Mouse (Mus musculus) erythroid progenitor cell, adult 5-6 weeks (primary cell): Measurements from ENCODE around the gene Gm20388. TPM values are rescaled to one million over a fixed set of nuclear protein-coding genes. Genes with fewer than 3 reads are reported as not detected.
"Not testable (repeated sequence)": the region's sequence is repeated elsewhere in the genome, so short reads cannot be mapped to it uniquely, and the experiment has no call there.

Experiments
- ATAC-seq: replicated peaks from 2 replicates; pipeline ENCODE4 v1.8.0; 2016; ENCODE audit warnings: moderate number of reproducible peaks, mild to moderate bottlenecking, moderate TSS enrichment, inconsistent platforms; ENCODE audit not compliant: poor library complexity, low FRiP score, severe bottlenecking
- total RNA-seq, 2 experiments: library from RNA; stranded (forward) in 1 of 2; stranded (reverse) in 1 of 2; fragments of 150-400 nt in 1 of 2; fragments of 186-747, 209-891 nt in 1 of 2; gene quantifications; 2 replicates each; pipeline versions ENCODE4 v1.2.3 to v1.2.4; 2015 to 2017; ENCODE audit warnings: low replicate concordance in 2 of 2

The Gm20388 gene
- total RNA-seq, 2 experiments from 2014 or later = 4.2 TPM; not detected in 1

DNA sequence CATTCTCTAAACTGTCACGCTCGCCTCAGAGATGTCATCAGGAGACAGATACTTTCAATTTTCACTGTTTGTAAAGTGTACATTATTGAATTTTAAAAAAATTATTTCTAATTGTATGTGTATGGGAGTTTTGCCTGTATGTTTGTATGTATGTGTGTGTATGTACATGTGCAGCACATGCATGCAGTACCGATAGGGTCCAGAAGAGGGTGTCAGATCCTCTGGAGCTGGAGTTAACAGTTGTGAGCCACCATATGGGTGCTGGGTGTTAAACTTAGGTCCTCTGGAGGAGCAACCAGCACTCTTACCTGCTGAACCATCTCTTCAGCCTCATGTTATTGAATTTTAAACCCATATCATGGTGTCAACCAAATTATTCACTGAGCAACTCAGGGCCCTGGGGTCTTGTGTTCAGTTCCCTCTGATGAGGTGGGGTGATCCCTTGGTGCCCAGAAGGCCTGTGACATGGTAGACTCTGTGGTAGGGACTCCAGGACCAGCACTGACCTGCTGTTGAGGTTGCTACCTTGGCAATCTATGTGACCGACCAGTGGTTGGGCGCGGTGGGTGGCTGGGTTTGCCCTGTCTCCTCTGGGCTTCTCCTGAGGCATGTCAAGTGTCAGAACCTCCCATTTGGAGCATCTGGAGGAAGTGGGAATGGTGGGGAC, 3593.3 kb downstream of the Gm20388 start:
- no peak for ATAC-seq

DNA sequence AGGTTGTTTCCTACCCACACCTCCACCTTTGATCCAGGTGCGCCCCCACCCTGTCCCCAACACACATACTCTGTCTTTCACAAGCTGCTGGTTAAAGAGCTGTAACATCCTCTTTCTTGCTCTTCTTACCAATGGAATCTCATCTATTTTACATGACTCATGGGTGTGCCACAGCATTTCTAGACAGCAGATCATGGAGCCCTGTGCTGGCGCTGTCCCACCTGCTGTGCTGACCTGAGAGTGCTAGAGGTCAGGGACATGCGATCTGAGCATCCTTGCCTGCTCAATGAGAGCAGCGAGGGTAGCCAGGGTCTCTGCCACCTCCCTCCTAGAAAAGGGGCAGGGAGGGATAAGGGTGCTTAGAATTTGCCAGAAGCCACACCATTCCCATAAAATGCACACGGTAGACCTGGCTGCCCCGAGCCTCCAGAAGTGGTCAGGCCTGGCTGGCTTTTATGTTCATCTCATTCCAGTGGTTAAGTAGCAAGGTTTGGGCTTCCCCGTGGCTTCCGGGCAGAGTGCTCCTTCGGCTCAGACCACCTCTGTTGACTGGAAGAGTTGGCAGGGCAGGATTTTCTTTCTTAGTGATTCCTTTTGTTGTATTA, 3594.1 kb downstream of the Gm20388 start:
- ATAC-seq = no peak

DNA sequence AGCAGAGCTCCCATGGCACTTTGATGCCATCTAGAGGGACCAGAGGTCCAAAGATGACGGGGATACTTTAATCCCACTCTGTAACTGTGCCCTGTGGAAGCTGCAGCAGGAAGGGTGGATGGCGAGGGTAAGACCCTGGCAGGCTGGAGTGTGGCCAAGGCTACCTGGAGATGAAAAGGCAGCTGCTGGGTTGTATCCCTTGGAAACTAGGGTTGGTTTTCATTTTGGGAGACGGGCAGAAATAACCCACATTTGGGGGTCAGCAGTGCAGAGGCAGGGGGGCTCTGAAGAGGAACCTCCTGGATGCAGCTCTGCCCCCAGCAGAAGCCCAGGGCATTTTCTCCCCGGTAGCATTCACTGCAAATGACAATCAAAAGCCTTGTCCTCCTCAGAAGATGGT, 3594.6 kb downstream of the Gm20388 start:
- no peak for ATAC-seq

DNA sequence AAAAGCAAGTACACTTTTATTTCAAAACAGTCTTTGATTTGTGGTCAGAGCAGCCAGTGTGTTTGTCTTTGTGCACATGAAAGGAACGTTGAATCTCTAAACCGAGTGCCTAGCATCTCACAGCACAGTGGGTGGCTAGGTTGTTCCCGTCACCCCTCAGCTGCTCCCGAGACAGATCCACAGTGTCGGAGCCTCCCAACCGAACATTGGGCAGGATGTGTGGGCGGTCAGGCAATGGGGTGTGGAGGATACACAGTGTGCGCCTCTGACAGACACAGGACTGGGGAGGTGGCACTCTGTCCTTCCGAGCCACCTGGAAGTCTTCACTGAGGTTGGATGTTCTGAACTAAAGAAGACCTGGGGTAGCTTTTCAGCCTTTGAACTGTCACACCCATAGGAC, 3595.1 kb downstream of the Gm20388 start:
- no peak for ATAC-seq

DNA sequence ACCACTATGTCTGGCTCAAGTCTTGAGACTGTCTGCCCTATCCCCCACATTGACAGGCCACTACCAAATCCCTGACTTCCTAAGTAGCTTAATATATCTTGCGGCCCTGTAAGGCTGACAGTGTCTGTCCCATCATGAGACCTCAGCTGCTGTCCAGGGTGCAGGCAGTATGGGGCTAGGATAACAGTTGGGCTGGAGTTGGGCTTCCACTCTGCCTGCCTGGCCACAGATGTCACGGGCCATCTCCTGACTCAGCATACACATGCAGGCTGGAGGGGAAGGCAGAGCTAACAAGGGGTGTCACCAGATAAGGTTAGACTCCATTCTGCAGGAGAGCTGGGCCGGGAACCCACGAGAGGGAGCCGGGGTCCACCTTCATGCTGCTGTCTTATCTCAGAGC, 3596.5 kb downstream of the Gm20388 start:
- ATAC-seq = no peak

DNA sequence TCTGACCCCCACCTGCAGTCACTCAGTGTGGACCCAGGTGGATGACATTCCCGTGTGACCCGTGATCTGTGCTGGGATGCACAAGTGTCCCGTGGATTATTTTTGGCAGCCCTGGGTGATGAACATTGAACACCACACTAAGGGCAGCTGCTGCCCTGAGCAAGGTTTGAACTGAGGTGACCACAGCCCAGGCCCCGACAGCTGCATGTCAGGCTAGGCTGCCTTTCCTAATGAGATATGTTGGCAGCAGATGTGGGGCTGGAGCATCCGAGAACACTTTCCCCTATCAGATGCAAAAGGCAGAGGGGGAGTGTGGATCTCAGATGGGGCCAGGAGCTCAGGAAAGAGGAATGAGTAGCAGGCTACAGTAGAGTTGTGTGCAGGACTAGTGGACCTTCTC, 3600.2 kb downstream of the Gm20388 start:
- ATAC-seq = no peak

DNA sequence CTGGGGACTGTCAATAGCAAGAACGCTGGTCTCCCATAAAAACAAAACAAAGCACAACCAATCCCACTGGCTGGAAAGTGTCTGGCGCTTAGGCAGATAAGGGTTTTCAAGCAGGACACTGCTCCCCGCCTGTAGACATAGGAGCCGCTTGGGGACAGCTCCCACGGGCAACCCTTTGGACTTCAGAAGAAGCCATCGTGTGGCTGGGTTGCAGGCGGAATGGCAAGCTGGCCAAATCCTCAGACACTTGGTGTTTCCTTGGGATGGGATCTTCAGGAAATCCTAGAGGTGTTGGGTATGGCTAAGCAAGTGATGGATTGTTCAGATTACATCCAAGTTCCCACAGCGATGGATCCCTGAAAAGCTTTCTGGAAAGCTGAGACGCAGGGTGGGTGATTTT, 3603.5 kb downstream of the Gm20388 start:
- ATAC-seq = no peak

DNA sequence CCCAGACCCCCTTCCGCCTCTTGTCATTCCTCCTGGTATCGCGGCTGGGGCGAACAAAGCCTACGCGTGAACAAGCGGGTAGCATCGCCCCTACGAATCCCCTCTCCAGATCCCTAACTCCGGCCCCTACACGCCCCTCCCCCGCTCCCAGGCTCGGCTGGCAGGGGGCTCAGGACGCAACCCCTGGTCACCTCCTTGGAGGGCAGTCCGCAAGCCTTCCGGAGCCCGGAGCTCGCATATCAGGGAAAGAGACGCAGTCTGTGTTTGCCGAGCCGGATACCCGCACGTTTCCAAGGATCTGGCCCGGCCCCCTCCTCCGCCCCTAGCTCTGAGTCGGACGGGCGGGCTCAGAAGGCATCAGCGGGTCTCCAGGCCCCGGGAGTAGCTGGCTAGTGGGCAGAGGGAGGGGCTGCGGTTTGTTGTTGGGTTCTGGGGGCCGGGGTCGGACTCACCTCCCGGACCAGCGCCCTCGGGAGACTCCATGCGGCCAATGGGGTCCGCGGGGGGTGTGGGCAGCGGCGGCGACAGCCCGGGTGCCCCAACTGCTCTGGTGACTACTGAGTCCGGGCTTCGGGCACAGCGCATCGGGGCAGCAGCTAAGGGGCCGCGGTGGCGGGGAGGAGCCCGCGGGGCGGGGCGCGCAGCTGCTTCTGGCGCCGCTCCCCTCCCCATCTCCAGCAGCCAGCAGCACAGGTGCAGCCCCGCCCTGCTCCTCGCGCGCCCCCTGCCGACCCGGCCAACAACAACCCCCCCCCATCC, 3604.3 kb downstream of the Gm20388 start, which contains the start of gene Dbndd1:
Gene Dbndd1, minus strand, starts transcription at position 683 of the 759 bp plus-strand sequence.
- no peak for ATAC-seq

DNA sequence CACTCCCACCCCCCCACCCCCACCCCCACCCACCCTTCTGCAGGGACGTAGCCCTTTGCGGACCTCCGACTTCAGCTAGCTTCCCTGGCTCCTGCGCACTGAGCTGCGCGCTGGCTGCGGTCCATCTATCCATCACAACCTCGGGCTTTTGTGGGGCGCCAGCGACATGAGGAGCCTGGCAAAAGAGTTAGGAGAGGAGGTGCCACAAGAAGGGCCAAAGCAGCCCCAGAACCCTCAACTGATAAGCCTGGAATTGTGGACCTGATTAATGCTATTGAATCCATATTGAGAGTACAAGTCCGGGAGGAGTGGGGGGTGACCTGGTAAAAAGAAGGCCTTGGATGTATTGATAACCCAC, 3604.9 kb downstream of the Gm20388 start:
- ATAC-seq = no peak

DNA sequence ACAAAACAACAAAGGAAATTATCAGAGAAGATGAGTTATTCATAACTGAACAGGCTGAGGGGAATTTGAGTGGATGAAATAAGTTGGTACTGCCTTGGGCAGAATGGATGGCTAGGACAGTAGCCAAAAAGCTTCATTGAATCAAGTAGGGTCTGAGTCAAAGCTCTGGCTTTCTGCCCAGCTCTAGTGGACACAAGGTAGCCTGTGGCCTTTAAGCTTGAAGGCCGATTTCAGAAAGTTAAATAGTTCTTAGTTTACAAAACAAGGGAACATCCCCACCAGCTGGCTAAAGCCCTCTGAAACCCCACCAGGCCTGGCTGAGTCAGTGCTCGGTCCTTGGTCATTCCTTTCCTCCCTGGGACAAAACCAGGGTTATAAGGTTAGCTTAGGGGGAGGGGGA, 3606.0 kb downstream of the Gm20388 start:
- ATAC-seq = no peak

DNA sequence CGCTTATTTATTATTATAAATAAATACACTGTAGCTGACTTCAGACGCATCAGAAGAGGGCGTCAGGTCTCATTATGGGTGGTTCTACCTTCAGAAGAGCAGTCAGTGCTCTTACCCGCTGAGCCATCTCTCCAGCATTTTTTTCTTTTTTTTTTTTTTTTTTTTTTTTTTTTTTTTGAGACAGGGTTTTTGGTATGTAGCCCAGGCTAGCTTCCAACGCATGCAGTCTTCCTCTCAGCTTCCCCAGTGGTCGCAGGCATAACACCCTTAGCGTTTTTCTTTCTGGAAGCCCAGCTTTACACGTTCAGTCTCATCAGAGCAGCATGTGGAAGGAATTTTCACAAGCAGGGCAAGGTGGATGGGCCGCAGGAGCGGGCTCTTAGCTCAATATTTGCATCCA, 3607.5 kb downstream of the Gm20388 start:
- ATAC-seq = no peak

DNA sequence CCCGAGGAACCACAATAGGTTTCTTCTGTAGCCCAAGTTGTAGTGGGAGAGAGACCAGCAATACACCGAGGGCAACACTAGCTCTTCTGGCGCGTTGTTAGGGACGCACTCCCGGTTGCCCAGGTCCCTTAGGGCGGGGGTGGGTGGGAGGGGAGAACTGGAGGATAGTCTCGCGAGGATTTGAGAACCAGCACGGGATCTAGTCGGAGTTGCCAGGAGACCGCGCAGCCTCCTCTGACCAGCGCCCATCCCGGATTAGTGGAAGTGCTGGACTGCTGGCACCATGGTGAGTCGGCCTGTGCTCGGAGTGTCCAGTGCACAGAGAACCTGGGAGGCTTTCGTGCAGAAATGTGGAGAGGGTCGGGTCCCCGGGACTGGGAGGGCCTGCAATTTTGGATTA, 3608.0 kb downstream of the Gm20388 start, which contains the start of gene Gas8:
Gene Gas8, plus strand, starts transcription at position 168 of the 400 bp plus-strand sequence.
- ATAC-seq = peak; percentile 56; the same call in 1 of the 2 replicates

DNA sequence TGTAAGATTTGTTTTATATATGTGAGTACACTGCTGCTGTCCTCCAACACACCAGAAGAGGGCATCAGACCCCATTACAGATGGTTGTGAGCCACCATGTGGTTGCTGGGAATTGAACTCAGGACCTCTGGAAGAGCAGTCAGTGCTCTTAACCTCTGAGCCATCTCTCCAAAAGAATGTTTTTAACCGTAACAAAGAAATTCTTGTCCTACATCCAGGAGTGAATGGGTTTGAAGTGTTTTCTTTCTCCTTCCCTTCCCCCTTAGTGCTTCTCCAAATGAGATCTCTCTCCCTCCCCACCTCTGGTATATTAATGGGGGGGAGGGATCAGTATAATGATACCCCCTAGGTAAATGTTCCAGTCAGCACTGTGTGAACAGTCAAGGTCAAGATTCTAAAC, 3609.4 kb downstream of the Gm20388 start:
- not testable (repeated sequence) for ATAC-seq

DNA sequence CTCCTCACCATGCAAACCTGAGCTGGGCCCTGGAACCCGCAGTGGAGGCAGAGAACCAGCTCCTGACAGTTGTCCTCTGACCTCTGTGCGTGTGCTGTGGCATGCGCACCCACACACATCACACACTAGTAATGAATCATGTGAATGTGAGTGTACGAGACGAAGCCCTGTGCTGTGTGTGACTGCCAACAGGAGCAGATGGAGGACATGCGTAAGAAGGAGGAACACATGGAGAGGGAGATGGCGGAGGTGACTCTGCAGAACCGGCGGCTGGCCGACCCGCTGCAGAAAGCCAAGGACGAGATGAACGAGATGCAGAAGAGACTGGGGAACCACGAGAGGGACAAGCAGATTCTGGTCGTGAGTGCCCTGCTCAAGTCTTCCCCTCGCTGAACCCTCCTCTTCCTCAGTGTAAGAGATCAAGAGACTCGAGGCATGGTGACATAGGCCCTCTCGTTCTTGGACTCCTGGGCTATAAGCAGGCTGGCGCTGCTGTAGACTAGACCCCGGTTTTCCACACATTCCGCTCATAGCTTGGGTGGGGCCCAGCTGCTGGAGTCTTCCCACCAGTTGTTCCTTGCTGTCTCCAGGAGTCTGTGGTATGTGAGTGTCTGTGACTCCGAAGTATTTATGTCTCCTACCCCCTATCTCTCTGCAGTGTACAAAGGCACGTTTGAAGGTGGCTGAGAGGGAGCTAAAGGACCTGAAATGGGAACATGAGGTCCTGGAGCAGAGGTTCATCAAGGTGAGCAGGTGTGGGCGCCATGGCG, 3617.3 kb downstream of the Gm20388 start:
- ATAC-seq = no peak

DNA sequence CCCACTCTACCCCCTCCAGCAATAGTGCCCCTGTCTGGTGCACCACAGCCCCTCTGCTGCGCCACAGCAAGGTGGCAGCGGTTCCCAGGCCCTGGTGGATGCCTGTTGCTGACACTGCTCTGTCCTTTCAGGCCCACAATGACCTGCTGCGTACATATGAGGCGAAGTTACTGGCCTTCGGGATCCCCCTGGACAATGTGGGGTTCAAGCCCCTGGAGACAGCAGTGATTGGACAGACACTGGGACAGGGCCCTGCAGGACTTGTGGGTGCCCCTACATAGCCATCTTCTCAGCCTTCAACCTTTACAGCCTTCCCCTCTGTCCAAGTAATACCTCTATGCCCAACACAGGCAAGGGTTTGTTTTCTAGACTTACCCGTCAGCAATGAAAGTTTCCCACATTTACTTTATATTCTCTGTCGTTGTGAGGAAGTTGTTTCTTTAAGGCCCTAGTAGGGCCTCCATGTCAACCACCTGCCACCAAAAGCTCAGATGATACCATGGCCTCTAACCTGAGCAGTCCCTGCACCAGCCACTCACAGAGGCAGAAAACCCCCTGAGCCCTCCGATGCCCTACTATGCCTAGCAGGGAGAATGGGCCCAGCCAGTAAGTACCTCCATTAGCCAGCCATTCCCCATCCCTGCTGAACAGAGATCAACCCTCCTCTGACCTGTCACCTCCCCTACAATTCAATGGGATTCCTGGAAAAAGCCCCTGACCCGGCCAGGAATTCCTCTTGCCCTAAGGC, 3625.8 kb downstream of the Gm20388 start:
- ATAC-seq = no peak

DNA sequence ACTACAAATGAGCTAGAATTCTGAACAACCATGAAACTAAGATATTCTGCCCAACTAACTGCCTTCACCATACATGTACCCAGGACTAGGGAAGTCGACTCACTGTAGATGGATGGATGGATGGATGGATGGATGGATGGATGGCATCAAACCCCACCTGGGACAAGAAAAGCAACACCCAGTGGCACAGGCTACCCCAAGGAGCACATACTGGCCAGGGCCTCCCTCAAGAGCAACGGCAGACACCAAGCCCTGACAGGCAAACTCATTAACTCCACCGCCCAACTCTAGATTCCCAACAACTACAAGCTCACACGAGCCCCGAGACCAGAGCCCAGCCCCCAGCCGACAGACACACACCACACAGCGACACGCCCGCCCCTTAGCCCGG, 3626.3 kb downstream of the Gm20388 start:
- no peak for ATAC-seq

DNA sequence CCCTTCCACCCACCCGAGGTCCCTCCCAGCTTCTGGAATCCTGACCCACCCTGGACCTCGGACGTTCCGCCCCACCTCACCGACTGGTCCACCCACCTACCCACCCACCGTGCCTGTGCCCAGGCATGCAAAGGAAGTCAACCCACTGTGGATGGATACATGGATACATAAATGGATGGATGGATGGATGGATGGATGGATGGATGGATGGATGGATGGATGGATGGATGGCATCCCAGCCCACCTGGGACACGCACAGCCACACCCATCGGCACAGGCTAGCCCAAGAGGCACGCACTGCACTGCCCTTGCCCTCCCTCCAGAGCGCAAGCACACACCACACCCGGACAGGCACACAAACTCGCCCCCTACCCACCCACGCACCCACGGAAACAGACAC, 3627.0 kb downstream of the Gm20388 start:
- ATAC-seq = not testable (repeated sequence)

DNA sequence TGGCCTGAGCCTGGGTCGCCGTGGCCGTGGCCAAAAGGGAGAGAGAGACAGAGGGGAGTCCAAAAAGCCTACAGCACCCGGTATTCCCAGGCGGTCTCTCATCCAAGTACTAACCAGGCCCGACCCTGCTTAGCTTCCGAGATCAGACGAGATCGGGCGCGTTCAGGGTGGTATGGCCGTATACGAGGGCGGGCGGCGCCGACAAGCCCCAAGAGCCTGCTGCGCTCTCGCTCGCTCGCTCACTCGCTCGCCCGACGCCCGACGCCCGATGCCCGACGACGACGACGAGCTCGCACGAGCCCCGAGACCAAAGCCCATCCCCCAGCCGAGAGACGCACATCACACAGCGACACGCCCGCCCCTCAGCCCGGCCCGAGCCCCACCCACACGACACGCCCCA, 3653.6 kb downstream of the Gm20388 start:
- ATAC-seq = not testable (repeated sequence)

DNA sequence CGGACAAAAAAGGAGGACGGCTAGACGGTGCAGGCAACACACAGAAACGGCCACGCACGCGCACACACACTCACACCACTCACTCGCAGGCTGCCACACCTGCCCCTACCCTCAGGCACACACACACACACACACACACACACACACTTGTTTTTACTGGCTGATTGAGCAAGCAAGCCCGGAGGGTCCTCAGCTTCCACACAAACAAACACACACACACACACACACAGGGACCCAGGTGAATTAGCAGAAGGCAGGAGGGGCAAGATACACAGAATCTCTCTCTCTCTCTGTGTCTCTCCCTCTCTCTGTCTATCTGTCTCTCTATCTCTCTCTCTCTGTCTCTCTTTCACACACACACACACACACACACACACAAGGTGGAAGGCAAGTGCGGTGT, 3664.7 kb downstream of the Gm20388 start:
- not testable (repeated sequence) for ATAC-seq
